Mouse (Mus musculus): ENCODE measurements around the gene Gm21897. TPM values are rescaled to one million over a fixed set of nuclear protein-coding genes. Genes with fewer than 3 reads are reported as not detected.

The Gm21897 gene
- total RNA-seq (2023): not detected

DNA sequence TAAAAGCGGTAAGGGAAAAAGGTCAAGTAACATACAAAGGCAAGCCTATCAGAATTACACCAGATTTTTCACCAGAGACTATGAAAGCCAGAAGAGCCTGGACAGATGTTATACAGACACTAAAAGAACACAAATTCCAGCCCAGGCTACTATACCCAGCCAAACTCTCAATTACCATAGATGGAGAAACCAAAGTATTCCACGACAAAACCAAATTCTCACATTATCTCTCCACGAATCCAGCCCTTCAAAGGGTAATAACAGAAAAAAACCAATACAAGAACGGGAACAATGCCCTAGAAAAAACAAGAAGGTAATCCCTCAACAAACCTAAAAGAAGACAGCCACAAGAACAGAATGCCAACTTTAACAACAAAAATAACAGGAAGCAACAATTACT, at the start of gene Gm21897:
Gm21897 (plus strand) TSS at position 301 of the 400 bp plus-strand sequence.

Measured in CD4-positive naive resting alpha-beta T cell, adult 76 days (primary cell).